Mouse (Mus musculus) liver, postnatal 0 days (tissue): ENCODE data around the gene Nhlrc4. TPM values are rescaled to one million over a fixed set of nuclear protein-coding genes. Genes with fewer than 3 reads are reported as not detected.

Source experiments
- ATAC-seq: fragments of 200-750 bp; cut with Nextera tagmentation; 2 replicates; pipeline ENCODE4 v1.8.0; 2017; ENCODE audit warnings: mild to moderate bottlenecking, moderate library complexity
- DNase-seq: peaks from one replicate; pipeline ENCODE4 v3.0.0-alpha.2; 2016
- H3K27ac ChIP-seq: fragments of 300-500 bp; sonication (generic); 2 replicates; pipeline ENCODE4 v1.5.1; 2014; ENCODE audit warnings: antibody characterized with exemption, moderate library complexity, mild to moderate bottlenecking, low read depth
- H3K27me3 ChIP-seq: fragments of 300-500 bp; sonication (generic); 2 replicates; pipeline ENCODE4 v1.6.1; 2014; ENCODE audit warnings: low read length, control low read depth, mixed read lengths; ENCODE audit not compliant: insufficient read depth
- H3K36me3 ChIP-seq: fragments of 300-500 bp; sonication (generic); replicated peaks from 2 replicates; pipeline ENCODE4 v1.6.1; 2014; ENCODE audit warnings: mild to moderate bottlenecking, control low read depth, low read length, moderate library complexity, mixed read lengths; ENCODE audit not compliant: insufficient read depth
- H3K4me1 ChIP-seq: fragments of 300-500 bp; sonication (generic); 2 replicates; pipeline ENCODE4 v1.6.1; 2014; ENCODE audit warnings: antibody characterized with exemption, mild to moderate bottlenecking, control low read depth; ENCODE audit not compliant: insufficient read depth
- H3K4me2 ChIP-seq: fragments of 300-500 bp; sonication (generic); 2 replicates; pipeline ENCODE4 v1.6.1; 2014; ENCODE audit warnings: low read depth, mild to moderate bottlenecking, low read length, moderate library complexity, mixed read lengths
- H3K4me3 ChIP-seq: fragments of 300-500 bp; sonication (generic); 2 replicates; pipeline ENCODE4 v1.5.1; 2014; ENCODE audit warnings: low read depth, low read length
- H3K9ac ChIP-seq: fragments of 300-500 bp; sonication (generic); replicated peaks from 2 replicates; pipeline ENCODE4 v1.6.1; 2014; ENCODE audit warnings: mild to moderate bottlenecking, moderate library complexity
- H3K9me3 ChIP-seq: fragments of 300-500 bp; sonication (generic); 2 replicates; pipeline ENCODE4 v1.6.1; 2016; ENCODE audit warnings: mild to moderate bottlenecking, control low read depth, low read length, mixed read lengths
- CTCF ChIP-seq: sonication (generic); IDR thresholded peaks from 2 replicates; pipeline ENCODE4 v1.5.1; 2016; ENCODE audit warnings: antibody characterized with exemption, low read depth
- EP300 ChIP-seq: IDR thresholded peaks from 2 replicates; pipeline ENCODE4 v1.6.1; 2016; ENCODE audit warnings: antibody characterized with exemption, low read depth, mild to moderate bottlenecking
- WGBS: fragments of 180-500 bp; shearing (Covaris S2); extraction: QIAGEN DNeasy Blood & Tissue Kit; methylation state at CpG from one replicate; pipeline ENCODE4 v1.1.7; 2014; ENCODE audit not compliant: insufficient replicate concordance; 5-methylcytosine and 5-hydroxymethylcytosine counted together
- polyA plus RNA-seq: library from polyadenylated mRNA; unstranded; fragments of >200 nt; fragmentation: Nextera tagmentation; extraction: Ambion mirVana; gene quantifications from 2 replicates; pipeline ENCODE4 v1.2.1, GENCODE M21; 2015

Gene Nhlrc4
- polyA plus RNA-seq, 1 experiment from 2014 or later = 2.0 TPM

- 73% methylated on average over 12 of the region's 12 CpGs for WGBS
- no peak for DNase-seq
- Histone ChIP-seq H3K27me3 (no peaks in the 10 kb centered on the region), H3K4me2 (no peak overlapping the region), H3K27ac (no peak overlapping the region), H3K36me3 (peaks cover 5% of the 10 kb centered on the region; the same call in 1 of the 2 replicates), H3K9ac (no peak overlapping the region), H3K4me1 (0 out of 2 replicates have a peak, but pooled peaks cover 2% of the 10 kb centered on the region), H3K9me3 (no peaks in the 10 kb centered on the region), H3K4me3 (no peak overlapping the region)
- no peak for TF ChIP-seq CTCF
- TF ChIP-seq EP300 = no peak
- ATAC-seq = no peak
These were observed 48.9 kb downstream of the Nhlrc4 start for GRCm38 (mm10) chr17:25895891-25896290.

DNA sequence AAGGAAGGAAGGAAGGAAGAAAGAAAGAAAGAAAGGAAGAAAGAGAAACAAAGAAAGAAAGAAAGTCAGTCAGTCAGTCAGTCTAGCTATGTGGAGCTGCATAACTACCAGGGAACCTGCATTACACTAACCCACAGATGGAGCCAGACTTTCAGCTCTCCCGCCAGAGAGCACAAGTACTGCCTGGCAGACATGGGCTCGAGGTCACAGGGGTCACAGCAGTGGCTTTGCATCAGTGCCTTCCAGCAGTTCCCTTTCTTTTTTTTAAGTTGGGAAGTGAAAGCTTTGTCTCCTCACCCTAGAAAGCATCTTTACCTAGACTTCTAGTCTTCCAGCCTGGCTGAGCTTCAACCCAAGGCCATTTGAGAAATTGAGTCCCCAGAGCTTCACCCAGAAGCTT, 49.3 kb downstream of the Nhlrc4 start:
- Histone ChIP-seq H3K4me1 (0 out of 2 replicates have a peak, but pooled peaks cover 2% of the 10 kb centered on the region), H3K27ac (no peak overlapping the region), H3K9me3 (no peaks in the 10 kb centered on the region), H3K4me2 (no peak overlapping the region), H3K36me3 (peaks cover 3% of the 10 kb centered on the region; the same call in 1 of the 2 replicates), H3K27me3 (no peaks in the 10 kb centered on the region), H3K4me3 (no peak overlapping the region), H3K9ac (no peak overlapping the region)
- WGBS = 52% methylated on average over 2 of the region's 2 CpGs
- DNase-seq = no peak
- no peak for ATAC-seq
- TF ChIP-seq CTCF (0 out of 2 replicates have a peak, but pooled peaks have one; percentile 4), EP300 (no peak)

- H3K27me3 ChIP-seq = no peaks in the 10 kb centered on the region
- DNase-seq (peak; percentile 74), ATAC-seq (peak; percentile 77)
- no peak overlapping the region for H3K27ac ChIP-seq
- 0 out of 2 replicates have a peak, but pooled peaks cover 2% of the 10 kb centered on the region for H3K4me1 ChIP-seq
- H3K4me3 ChIP-seq = no peak overlapping the region
- H3K9me3 ChIP-seq = no peaks in the 10 kb centered on the region
- H3K9ac ChIP-seq = no peak overlapping the region
- no peak overlapping the region for H3K4me2 ChIP-seq
- WGBS = 30% methylated on average over 2 of the region's 2 CpGs
- peaks cover 5% of the 10 kb centered on the region for H3K36me3 ChIP-seq
- TF ChIP-seq CTCF = peak; percentile 98
- no peak for TF ChIP-seq EP300
These were observed 50.7 kb downstream of the Nhlrc4 start for GRCm38 (mm10) chr17:25893975-25894617.

Other genes starting within 250 kb of the Nhlrc4 start
- 0.39 TPM in 1 of 2 replicates, not detected in the other for gene Gng13, start 227.8 kb downstream of the Nhlrc4 start, polyA plus RNA-seq
- 7.4 TPM in 2 replicates for gene Chtf18, start 217.5 kb downstream of the Nhlrc4 start, polyA plus RNA-seq
- gene Rpusd1, start 217.3 kb downstream of the Nhlrc4 start, polyA plus RNA-seq = 3.8 and 3.9 TPM in 2 replicates
- not detected in 2 replicates for gene Mslnl, start 208.9 kb downstream of the Nhlrc4 start, polyA plus RNA-seq
- gene Msln, start 190.6 kb downstream of the Nhlrc4 start, polyA plus RNA-seq = 12.3 and 14.7 TPM in 2 replicates
- gene Narfl, start 171.2 kb downstream of the Nhlrc4 start, polyA plus RNA-seq = 12.8 and 15.3 TPM in 2 replicates
- 8.3 and 9.4 TPM in 2 replicates for gene Haghl, start 159.3 kb downstream of the Nhlrc4 start, polyA plus RNA-seq
- gene Ccdc78, start 158.4 kb downstream of the Nhlrc4 start, polyA plus RNA-seq = not detected in 2 replicates
- 51.5 and 51.6 TPM in 2 replicates for gene Fam173a, start 152.1 kb downstream of the Nhlrc4 start, polyA plus RNA-seq
- not detected in 2 replicates for gene AC134908.4, start 149.3 kb downstream of the Nhlrc4 start, polyA plus RNA-seq
- 11.9 TPM in 2 replicates for gene Metrn, start 147.8 kb downstream of the Nhlrc4 start, polyA plus RNA-seq
- gene Fbxl16, start 135.9 kb downstream of the Nhlrc4 start, polyA plus RNA-seq = 0.05 TPM in 1 of 2 replicates, not detected in the other
- gene Wdr24, start 121.3 kb downstream of the Nhlrc4 start, polyA plus RNA-seq = 5.5 and 7.2 TPM in 2 replicates
- 12.8 and 13.8 TPM in 2 replicates for gene Jmjd8, start 116.1 kb downstream of the Nhlrc4 start, polyA plus RNA-seq
- 118 and 119 TPM in 2 replicates for gene Stub1, start 111.6 kb downstream of the Nhlrc4 start, polyA plus RNA-seq
- 0.17 and 0.35 TPM in 2 replicates for gene Rhbdl1, start 107.7 kb downstream of the Nhlrc4 start, polyA plus RNA-seq
- 0.30 and 0.34 TPM in 2 replicates for gene Gm20683, start 103.2 kb downstream of the Nhlrc4 start, polyA plus RNA-seq
- gene Rhot2, start 100.1 kb downstream of the Nhlrc4 start, polyA plus RNA-seq = 9.8 and 10.4 TPM in 2 replicates
- gene Wdr90, start 83.5 kb downstream of the Nhlrc4 start, polyA plus RNA-seq = 2.7 and 3.4 TPM in 2 replicates
- gene Mcrip2, start 76.2 kb downstream of the Nhlrc4 start, polyA plus RNA-seq = 127 and 143 TPM in 2 replicates
- 64.8 and 72.5 TPM in 2 replicates for gene Mettl26, start 69.9 kb downstream of the Nhlrc4 start, polyA plus RNA-seq
- 0.33 and 0.54 TPM in 2 replicates for gene Wfikkn1, start 64.1 kb downstream of the Nhlrc4 start, polyA plus RNA-seq
- 6.5 and 7.3 TPM in 2 replicates for gene Rab40c, start 25.2 kb downstream of the Nhlrc4 start, polyA plus RNA-seq
- 56.0 and 58.7 TPM in 2 replicates for gene Pigq, start within 50 bp of the Nhlrc4 start, polyA plus RNA-seq
- gene A930017K11Rik, start 7.6 kb upstream of the Nhlrc4 start, polyA plus RNA-seq = not detected in 2 replicates
- 6.6 and 8.3 TPM in 2 replicates for gene Capn15, start 40.8 kb upstream of the Nhlrc4 start, polyA plus RNA-seq
- 1.7 TPM in 2 replicates for gene Rab11fip3, start 124.6 kb upstream of the Nhlrc4 start, polyA plus RNA-seq
- 142 and 151 TPM in 2 replicates for gene Decr2, start 145.4 kb upstream of the Nhlrc4 start, polyA plus RNA-seq
- gene Nme4, start 150.6 kb upstream of the Nhlrc4 start, polyA plus RNA-seq = 13.9 and 17.7 TPM in 2 replicates
- gene Tmem8, start 168.3 kb upstream of the Nhlrc4 start, polyA plus RNA-seq = 2.5 and 2.6 TPM in 2 replicates
- 81.9 and 85.9 TPM in 2 replicates for gene Mrpl28, start 178.5 kb upstream of the Nhlrc4 start, polyA plus RNA-seq
- 4.7 TPM in 2 replicates for gene Axin1, start 193.7 kb upstream of the Nhlrc4 start, polyA plus RNA-seq